Mouse (Mus musculus) stomach, postnatal 0 days (tissue): Measurements from ENCODE around the gene Spag9. TPM values are rescaled to one million over a fixed set of nuclear protein-coding genes. Genes with fewer than 3 reads are reported as not detected.

Source experiments
- ATAC-seq: fragments of 200-750 bp; cut with Nextera tagmentation; 2 replicates; pipeline ENCODE4 v1.8.0; 2017; ENCODE audit not compliant: low FRiP score, low TSS enrichment
- DNase-seq: peaks from one replicate; pipeline ENCODE4 v3.0.0-alpha.2; 2016; ENCODE audit warnings: low spot score
- H3K27ac ChIP-seq: fragments of 300-500 bp; sonication (generic); replicated peaks from 2 replicates; pipeline ENCODE4 v1.5.1; 2014; ENCODE audit warnings: mild to moderate bottlenecking, control low read depth
- H3K27me3 ChIP-seq: fragments of 300-500 bp; sonication (generic); 2 replicates; pipeline ENCODE4 v1.6.1; 2014; ENCODE audit warnings: low read length; ENCODE audit not compliant: control insufficient read depth, insufficient read depth
- H3K36me3 ChIP-seq: fragments of 300-500 bp; sonication (generic); 2 replicates; pipeline ENCODE4 v1.6.1; 2014; ENCODE audit warnings: low read length, mixed read lengths; ENCODE audit not compliant: control insufficient read depth, insufficient read depth
- H3K4me1 ChIP-seq: fragments of 300-500 bp; sonication (generic); replicated peaks from 2 replicates; pipeline ENCODE4 v1.6.1; 2014; ENCODE audit warnings: antibody characterized with exemption; ENCODE audit not compliant: control insufficient read depth, insufficient read depth
- H3K4me2 ChIP-seq: fragments of 300-500 bp; sonication (generic); replicated peaks from 2 replicates; pipeline ENCODE4 v1.6.1; 2014; ENCODE audit warnings: low read depth, mild to moderate bottlenecking, control low read depth, moderate library complexity
- H3K4me3 ChIP-seq: fragments of 300-500 bp; sonication (generic); 2 replicates; pipeline ENCODE4 v1.5.1; 2014; ENCODE audit warnings: low read depth, low read length, control low read depth
- H3K9ac ChIP-seq: fragments of 300-500 bp; sonication (generic); 2 replicates; pipeline ENCODE4 v1.6.1; 2014; ENCODE audit warnings: mild to moderate bottlenecking, low read length, control low read depth, mixed read lengths
- H3K9me3 ChIP-seq: fragments of 300-500 bp; sonication (generic); 2 replicates; pipeline ENCODE4 v1.6.1; 2016; ENCODE audit warnings: low read length; ENCODE audit not compliant: control insufficient read depth
- CTCF ChIP-seq: IDR thresholded peaks from 2 replicates; pipeline ENCODE4 v1.5.1; 2016; ENCODE audit warnings: antibody characterized with exemption, low read depth, mild to moderate bottlenecking, moderate library complexity
- EP300 ChIP-seq: optimal IDR thresholded peaks from 2 replicates; pipeline ENCODE3; 2016; ENCODE audit warnings: antibody characterized with exemption
- WGBS: fragments of 180-500 bp; shearing (Covaris S2); extraction: QIAGEN DNeasy Blood & Tissue Kit; methylation state at CpG from one replicate; pipeline ENCODE4 v1.1.7; 2014; 5-methylcytosine and 5-hydroxymethylcytosine counted together
- polyA plus RNA-seq: library from polyadenylated mRNA; unstranded; fragments of >200 nt; fragmentation: Nextera tagmentation; extraction: Ambion mirVana; gene quantifications from 2 replicates; pipeline ENCODE4 v1.2.1, GENCODE M21; 2015

The Spag9 gene
- polyA plus RNA-seq, 1 experiment from 2014 or later: 32.5 TPM

DNA sequence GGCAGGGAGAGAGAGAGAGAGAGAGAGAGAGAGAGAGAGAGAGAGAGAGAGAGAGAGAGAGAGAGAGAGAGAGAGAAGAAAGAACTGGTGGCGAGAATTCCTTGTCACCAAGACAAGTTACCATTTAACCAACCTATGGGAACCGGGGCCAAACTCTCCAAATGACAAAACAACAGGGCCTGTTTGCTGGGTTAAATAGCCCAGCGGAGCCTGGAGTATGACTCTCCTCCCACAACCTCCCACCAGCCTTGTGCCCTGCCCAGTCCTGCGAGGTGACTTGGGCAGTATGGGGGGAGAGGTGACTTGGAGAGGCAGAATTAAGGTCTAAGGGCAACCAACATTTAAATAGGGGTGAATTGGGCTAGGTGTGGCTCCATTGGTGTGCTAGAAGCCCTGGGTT, 169.9 kb downstream of the Spag9 start:
- TF ChIP-seq EP300: no peak
- TF ChIP-seq CTCF: no peak
- Histone ChIP-seq H3K27ac (no peak overlapping the region), H3K4me2 (no peak overlapping the region), H3K4me1 (no peaks in the 10 kb centered on the region; the same call in none of the 2 replicates), H3K9ac (no peak overlapping the region), H3K4me3 (no peak overlapping the region), H3K36me3 (no peaks in the 10 kb centered on the region), H3K9me3 (no peaks in the 10 kb centered on the region), H3K27me3 (no peaks in the 10 kb centered on the region)
- 71% methylated on average over 4 of the region's 4 CpGs for WGBS
- DNase-seq: no peak
- no peak for ATAC-seq

DNA sequence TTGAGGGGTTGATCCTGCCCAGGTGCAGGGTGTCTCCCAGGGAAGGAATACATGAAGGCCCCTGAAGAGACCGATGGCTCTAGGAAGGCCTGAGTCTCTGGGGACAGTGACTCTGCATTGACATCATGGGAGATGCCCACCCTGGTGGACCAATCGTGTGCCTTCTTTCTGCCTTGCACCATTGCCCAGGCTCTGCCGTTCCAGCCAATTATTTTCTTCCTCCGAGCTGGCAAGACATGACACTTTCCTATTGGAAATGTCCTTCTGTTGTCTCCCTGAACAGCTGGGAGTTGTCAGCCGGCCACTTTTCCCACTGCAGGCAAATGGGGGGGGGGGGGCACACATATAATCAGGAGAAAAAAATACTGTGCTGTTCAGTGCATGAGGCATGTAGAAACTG, 172.3 kb downstream of the Spag9 start:
- no peaks in the 10 kb centered on the region for H3K4me1 ChIP-seq
- ATAC-seq (no peak), DNase-seq (no peak)
- H3K36me3 ChIP-seq: no peaks in the 10 kb centered on the region
- TF ChIP-seq EP300 (no peak), CTCF (no peak)
- H3K9me3 ChIP-seq: no peaks in the 10 kb centered on the region
- H3K9ac ChIP-seq: no peak overlapping the region
- WGBS: 57% methylated on average over 5 of the region's 5 CpGs
- no peaks in the 10 kb centered on the region for H3K27me3 ChIP-seq
- H3K4me3 ChIP-seq: no peak overlapping the region
- no peak overlapping the region for H3K27ac ChIP-seq
- no peak overlapping the region for H3K4me2 ChIP-seq

DNA sequence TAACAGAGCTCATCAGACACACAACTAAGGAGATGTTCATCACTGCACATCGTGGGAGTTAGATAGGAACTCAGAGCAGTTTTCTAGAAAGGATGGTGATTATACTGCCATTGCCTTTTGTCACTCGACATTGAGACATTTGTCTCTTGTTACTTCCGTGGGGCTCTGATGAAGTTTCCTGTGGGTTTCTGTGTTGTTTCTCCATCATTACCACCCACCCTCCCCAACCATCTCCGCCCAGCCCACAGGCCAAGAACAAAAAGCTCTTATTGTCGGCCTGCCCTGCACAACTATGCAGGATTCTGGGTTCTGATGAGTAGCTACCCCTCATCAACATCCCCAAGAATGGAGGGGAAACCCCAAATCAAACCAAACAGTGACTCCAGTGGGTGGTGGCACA, 173.7 kb downstream of the Spag9 start:
- 67% methylated on average over 5 of the region's 5 CpGs for WGBS
- Histone ChIP-seq H3K4me3 (no peak overlapping the region), H3K27ac (no peak overlapping the region), H3K36me3 (no peaks in the 10 kb centered on the region), H3K9me3 (no peaks in the 10 kb centered on the region), H3K27me3 (no peaks in the 10 kb centered on the region), H3K9ac (no peak overlapping the region), H3K4me2 (no peak overlapping the region), H3K4me1 (no peaks in the 10 kb centered on the region)
- no peak for TF ChIP-seq EP300
- TF ChIP-seq CTCF: no peak
- no peak for DNase-seq
- no peak for ATAC-seq

DNA sequence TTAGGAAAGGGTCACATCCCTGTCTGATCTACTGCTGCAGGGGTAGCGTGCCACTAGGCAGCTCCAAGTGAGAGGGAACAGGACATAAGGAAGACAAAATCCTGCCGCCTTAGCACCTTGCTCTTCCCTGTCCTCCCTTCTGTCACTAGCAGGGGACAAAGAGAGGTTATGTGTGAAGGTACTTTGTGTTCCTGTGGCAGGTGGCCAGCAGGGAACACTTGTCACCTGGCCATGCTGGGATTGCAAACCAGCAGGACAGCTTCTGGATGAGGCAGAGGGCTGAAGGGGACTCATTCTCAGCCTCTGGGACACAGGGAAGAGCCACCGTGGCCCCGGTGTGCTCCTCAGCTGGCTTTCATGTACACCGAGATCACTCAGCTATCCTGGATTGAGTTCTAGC, 175.8 kb downstream of the Spag9 start:
- ATAC-seq (no peak), DNase-seq (no peak)
- 0 out of 2 replicates have a peak overlapping the region, but pooled peaks have one; percentile 13 for H3K9ac ChIP-seq
- H3K9me3 ChIP-seq: no peaks in the 10 kb centered on the region
- TF ChIP-seq CTCF (no peak), EP300 (no peak)
- peak overlapping the region; percentile 81 for H3K27ac ChIP-seq
- H3K4me3 ChIP-seq: no peak overlapping the region
- no peak overlapping the region for H3K4me2 ChIP-seq
- no peaks in the 10 kb centered on the region for H3K36me3 ChIP-seq
- 86% methylated on average over 5 of the region's 5 CpGs for WGBS
- 0 out of 2 replicates have a peak, but pooled peaks cover 2% of the 10 kb centered on the region for H3K4me1 ChIP-seq
- H3K27me3 ChIP-seq: no peaks in the 10 kb centered on the region

DNA sequence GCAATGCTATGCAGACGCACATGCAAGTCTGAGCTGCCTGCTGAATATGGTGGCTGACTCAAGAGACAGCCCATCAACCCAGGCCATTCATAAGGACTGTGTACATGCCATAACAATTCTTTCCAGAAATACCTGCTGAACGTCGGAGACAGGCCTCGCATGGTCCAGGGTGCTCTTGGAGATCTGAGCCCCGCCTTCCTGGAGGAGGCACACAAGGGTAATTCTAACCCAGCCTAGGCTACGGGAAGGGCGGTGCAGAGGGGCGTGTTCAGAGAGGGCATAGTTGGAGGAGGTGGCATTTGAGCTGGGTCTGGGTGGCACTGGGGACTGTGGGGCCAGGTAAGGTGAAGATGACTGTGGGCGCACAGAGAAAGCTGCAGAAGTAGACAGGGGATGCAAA, 176.3 kb downstream of the Spag9 start:
- peak; percentile 75 for DNase-seq
- 0 out of 2 replicates have a peak overlapping the region, but pooled peaks have one; percentile 13 for H3K9ac ChIP-seq
- peak overlapping the region; percentile 81 for H3K27ac ChIP-seq
- no peaks in the 10 kb centered on the region for H3K36me3 ChIP-seq
- no peak for TF ChIP-seq CTCF
- 52% methylated on average over 9 of the region's 9 CpGs for WGBS
- ATAC-seq: peak; percentile 87
- H3K4me1 ChIP-seq: 0 out of 2 replicates have a peak, but pooled peaks cover 2% of the 10 kb centered on the region
- no peak overlapping the region for H3K4me2 ChIP-seq
- no peak overlapping the region for H3K4me3 ChIP-seq
- no peaks in the 10 kb centered on the region for H3K27me3 ChIP-seq
- no peaks in the 10 kb centered on the region for H3K9me3 ChIP-seq

DNA sequence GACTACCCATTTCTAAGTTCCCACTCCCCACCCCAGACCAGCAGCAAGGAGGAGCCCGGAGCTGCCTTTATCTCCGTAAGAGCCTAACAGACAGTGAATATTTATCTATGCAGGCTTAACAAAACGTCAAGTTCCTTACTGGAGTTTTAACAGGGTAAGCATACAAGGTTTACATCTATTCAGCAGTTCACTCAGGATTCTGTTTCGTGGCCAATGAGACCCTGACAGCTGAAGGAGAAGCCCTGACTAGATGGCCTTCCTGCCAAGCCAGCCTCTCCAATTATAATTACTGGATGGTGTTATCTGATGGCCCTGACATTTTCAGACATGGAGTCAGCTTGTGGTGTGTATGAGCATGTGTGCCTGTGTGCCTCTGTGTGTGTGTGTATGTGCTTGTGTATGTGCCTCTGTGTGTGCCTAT, 177.8 kb downstream of the Spag9 start:
- H3K36me3 ChIP-seq: no peaks in the 10 kb centered on the region
- DNase-seq (no peak), ATAC-seq (no peak)
- H3K9ac ChIP-seq: 0 out of 2 replicates have a peak overlapping the region, but pooled peaks have one; percentile 8
- H3K4me3 ChIP-seq: no peak overlapping the region
- no peaks in the 10 kb centered on the region for H3K9me3 ChIP-seq
- H3K4me1 ChIP-seq: peaks cover 2% of the 10 kb centered on the region; the same call in 1 of the 2 replicates
- no peaks in the 10 kb centered on the region for H3K27me3 ChIP-seq
- H3K4me2 ChIP-seq: no peak overlapping the region
- 23% methylated on average over 4 of the region's 4 CpGs for WGBS
- peak overlapping the region; percentile 45; the same call in 1 of the 2 replicates for H3K27ac ChIP-seq
- TF ChIP-seq EP300 (no peak), CTCF (no peak)
